Mouse (Mus musculus) skeletal muscle tissue, adult 2 months (tissue): ENCODE measurements at regions not wholly inside any gene's neighbourhood (a gene's known extent, or its start where the extent isn't known, plus 50 kb on each side); places are given as distances from the start of the nearest gene placed in this dataset.

Experiments used
- DNase-seq: peaks from one replicate; pipeline ENCODE4 v3.0.0-alpha.2; 2012; ENCODE audit warnings: low read depth, low spot score

DNA sequence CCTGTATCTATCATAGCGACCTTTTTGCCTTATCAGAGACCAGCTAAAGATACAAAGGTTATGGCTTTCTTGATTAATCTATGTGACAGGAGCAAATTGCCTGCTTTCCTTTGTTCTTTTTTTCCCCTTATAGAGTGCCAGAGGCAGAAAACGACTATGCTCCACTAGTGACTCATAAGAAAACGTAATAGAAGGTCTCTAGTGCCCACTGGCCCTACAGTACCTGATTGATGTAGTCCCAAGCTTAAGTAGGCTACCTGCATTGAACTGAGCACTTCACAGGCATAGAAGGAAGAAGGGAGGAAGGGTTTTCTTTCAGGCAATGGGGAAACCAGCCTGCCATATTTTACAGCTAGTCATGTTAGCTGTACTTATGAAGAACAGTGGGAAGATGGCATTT lies 116.0 kb upstream of the Tusc1 start:
- no peak for DNase-seq

DNA sequence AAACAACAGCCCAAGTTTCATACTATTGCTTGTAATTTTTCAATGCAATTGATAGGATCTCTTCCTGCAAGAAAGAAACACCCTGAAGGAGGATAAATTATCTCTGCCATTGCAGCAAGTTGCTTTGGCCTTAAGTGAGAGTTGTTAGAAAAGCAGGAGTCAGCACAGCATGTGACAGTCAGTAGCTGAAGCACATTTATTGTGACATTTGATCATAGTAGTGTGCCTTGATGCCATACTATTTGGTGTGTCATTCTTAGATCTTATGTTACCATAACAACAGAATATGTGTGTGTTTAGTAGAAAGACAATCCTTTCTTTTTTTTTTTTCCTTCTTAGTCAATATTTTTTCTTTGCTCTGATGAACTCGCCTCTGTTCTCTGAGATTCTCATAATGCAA lies 115.5 kb upstream of the Tusc1 start:
- no peak for DNase-seq

DNA sequence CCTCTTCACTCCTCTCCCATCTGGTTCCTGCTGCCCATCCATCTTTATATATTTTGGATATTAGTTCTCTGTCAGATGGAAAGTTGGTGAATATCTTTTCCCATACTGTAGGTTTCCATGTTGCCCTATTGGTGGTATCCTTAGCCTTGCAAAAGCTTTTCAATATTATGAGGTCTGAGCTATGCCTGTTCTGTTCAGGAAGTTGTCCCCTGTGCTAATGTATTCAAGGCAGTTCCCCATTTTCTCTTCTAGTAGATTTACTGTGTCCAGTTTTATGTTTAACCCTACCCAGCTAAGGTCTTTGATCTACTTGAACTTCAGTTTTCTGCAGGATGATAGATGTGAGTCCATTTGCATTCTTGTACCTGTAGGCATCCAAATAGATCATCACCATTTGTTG lies 109.4 kb upstream of the Tusc1 start:
- no peak for DNase-seq

DNA sequence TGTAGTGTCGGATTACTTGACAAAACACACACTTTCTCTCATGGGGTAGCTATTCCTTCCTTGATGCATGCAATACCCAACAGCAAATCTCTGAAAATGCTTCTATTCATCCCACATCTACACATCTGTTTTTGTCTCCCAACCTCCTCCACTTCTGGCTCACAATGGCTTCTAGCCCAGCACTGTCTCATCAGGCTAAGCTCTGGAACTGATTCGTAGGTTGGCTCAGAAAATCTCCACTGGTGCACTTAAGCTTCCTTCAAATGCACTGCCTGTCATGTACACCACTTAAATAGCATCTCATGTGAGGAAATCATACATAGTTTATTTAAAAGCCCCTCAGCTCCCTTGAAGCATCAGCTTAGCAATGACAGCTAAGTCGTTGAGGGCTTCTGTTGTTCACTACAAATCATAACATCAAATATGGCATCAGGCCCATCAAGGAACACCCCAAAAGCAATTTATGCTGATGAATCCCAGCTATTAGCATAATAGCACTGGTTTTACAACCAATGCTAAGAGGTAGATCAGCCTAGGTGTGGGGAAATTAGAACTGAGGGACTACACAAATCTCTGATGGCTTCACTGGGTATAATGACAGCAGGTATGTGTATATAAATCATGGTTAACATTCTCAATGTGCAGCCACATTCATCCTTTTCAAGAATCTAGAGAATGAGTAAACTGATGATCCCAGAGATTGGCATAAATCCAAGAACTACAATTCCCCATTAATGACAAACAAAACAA lies 103.5 kb upstream of the Tusc1 start:
- peak; percentile 10 for DNase-seq

DNA sequence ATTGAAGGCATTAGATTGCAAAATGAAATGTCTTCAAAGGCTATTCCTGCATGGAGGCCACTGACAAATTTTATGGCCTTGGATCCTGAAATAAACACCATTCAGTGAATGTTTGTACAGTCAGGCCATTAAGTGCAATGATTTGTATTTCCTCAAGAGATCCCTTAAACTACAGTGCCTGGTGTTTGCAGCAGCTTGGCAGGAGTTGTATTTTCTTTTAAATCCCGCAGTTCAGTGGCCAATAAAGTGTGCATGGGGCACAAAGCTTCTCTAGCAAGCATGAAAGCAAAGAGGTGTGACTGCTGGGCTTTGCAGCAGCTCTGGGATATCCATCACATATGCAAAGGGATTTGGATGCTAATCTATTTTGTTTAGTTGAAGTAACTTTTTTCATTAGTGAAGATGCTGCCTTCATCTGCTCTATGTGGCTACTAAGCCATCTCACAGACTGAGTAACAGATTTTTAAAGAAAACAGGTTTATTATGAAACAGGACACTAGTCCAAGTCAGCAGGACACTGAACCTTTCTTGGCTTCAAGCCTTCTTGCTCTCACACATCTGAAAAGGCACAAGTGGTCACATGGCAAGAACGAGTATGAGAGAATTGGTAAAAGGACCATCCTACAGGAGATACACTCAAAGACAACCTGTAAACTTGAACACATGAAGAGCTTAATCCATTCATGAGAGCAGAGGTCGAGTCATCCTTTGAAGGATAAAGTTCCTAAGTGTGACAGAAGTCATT lies 102.2 kb upstream of the Tusc1 start:
- no peak for DNase-seq

DNA sequence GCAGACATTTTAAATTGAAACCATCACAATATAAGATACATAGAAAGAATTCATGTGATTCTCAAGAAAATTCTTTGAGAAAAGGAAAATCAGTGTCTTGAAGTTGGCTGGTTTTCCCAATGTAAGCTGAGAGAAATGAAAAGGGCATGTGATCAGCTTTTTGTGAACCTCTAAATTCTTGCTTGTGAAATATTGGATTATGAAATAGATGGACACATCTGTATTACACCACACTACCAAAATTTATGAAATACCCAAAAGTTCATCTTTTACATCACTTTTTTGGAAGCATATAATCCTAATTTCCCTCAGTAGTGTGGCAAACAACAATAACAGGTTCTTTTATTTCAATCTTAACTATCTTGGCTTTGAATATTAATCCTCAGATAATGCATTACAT lies 77.4 kb upstream of the Tusc1 start:
- no peak for DNase-seq

DNA sequence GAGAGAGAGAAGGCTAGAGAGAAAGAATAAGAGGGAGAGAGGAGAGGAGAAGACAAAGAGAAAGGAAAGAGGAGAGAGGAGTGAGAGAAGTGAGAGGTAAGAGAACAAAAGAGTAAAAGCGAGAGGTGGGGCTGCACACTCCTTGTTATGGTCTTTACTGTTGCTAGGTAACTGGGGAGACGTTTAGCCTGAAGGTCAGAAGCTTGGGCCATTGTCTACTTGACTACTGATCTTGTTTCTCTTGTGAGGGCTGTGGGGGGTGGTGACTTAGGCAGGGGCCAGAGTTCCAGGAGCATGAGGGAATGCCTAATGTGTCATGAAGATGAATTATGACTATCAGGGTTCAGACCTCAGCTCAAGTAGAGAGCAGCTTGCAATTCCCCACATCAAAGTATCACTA lies 71.6 kb upstream of the Tusc1 start:
- no peak for DNase-seq

DNA sequence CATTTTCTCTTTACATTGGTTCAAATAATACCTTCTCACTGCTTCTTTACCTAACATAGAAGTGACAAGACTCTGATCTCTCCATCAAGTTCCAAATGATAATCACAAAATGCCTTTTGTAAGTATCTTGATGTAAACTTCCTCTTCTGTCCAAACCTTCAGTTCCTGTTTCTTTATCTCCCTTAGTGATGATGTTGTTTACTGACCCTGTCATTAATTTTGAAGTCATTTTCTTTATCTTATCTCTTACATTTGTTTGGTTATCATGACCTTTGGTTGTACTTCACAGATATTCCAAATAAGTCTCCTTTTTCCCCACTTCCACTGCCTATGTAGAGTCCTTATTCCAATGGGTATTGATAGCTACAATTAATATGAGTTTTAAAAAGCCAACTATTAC lies 65.3 kb upstream of the Tusc1 start:
- no peak for DNase-seq
